Mouse (Mus musculus) ES-E14 (cell line): ENCODE results near the gene Rnf144a.

Experiments used
- CHD2 ChIP-seq: IDR thresholded peaks from 2 replicates; pipeline ENCODE4 v1.6.1; 2014; ENCODE audit warnings: mild to moderate bottlenecking, low read depth, low read length, inconsistent platforms
- HCFC1 ChIP-seq: IDR thresholded peaks from 2 replicates; pipeline ENCODE4 v1.6.1; 2012; ENCODE audit warnings: low read length, inconsistent platforms, borderline replicate concordance; ENCODE audit not compliant: insufficient read depth
- MAFK ChIP-seq: IDR thresholded peaks from 2 replicates; pipeline ENCODE4 v1.6.1; 2014; ENCODE audit warnings: mild to moderate bottlenecking, low read depth, low read length, inconsistent platforms; ENCODE audit not compliant: insufficient read depth
- ZC3H11A ChIP-seq: IDR thresholded peaks from 2 replicates; pipeline ENCODE4 v1.6.1; 2012; ENCODE audit warnings: low read depth, mild to moderate bottlenecking, inconsistent platforms, low read length, borderline replicate concordance

DNA sequence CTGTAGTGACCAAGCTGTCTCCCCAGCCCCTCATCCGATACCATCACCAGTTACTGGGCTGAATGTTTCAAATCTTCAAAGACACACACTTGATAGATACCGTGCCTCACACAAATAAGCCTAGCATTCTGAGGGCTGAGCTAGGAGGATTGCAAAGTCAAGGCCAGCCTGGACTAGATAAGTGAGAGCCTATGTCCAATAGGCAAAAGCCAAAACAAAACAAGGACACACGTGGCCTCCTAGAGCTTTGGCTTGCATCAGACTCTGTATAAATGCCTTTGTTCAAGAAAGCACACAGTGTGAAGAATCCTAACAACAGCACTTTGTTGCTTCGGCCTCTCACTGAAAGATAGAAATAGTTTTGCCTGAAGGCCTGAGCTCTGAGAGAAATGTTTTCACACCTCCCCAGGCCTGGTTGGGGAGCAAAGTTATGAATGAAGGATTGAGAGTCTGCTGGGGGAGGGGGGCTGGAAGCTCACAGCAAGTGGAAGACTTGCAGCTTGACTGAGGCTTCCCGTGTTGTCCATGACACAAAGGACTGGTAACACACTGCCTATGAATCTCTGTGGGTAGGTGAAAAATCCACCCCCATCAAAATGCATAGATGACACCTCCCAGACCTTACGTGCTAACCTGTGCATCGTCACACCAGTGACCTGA lies 1.7 kb upstream of the Rnf144a start:
- TF ChIP-seq MAFK (no peak), HCFC1 (no peak), ZC3H11A (no peak), CHD2 (no peak)
